Mouse (Mus musculus) brain, embryonic 14.5 days (tissue): Measurements from ENCODE around the gene Slc4a5. TPM values are rescaled to one million over a fixed set of nuclear protein-coding genes. Genes with fewer than 3 reads are reported as not detected.
"Not testable (repeated sequence)": the region's sequence is repeated elsewhere in the genome, so short reads cannot be mapped to it uniquely, and the experiment has no call there.

ENCODE experiments used
- DNase-seq: peaks from one replicate; pipeline ENCODE4 v3.0.0-alpha.2; 2011; ENCODE audit warnings: low read depth
- CTCF ChIP-seq: fragments of 200-500 bp; IDR thresholded peaks from 2 replicates; pipeline ENCODE4 v1.5.1; 2012; ENCODE audit warnings: inconsistent platforms, mild to moderate bottlenecking, moderate library complexity, borderline replicate concordance; ENCODE audit not compliant: insufficient read depth, insufficient read length; ENCODE audit errors: extremely low read depth
- POLR2A ChIP-seq: fragments of 200-500 bp; IDR thresholded peaks from 2 replicates; pipeline ENCODE4 v1.6.1; 2012; ENCODE audit warnings: mild to moderate bottlenecking, inconsistent platforms, borderline replicate concordance; ENCODE audit not compliant: poor library complexity, insufficient read depth, insufficient read length, severe bottlenecking; ENCODE audit errors: extremely low read depth
- polyA plus RNA-seq: library from polyadenylated mRNA; depleted of rRNA; stranded (reverse); fragments of >200 nt; gene quantifications from 2 replicates; pipeline ENCODE4 v1.2.3, GENCODE M21; 2012; rRNA removed

The Slc4a5 gene
- polyA plus RNA-seq, 1 experiment, result 7.0 TPM

GRCm38 (mm10) chr6:83341387-83341786, 121.8 kb downstream of the Slc4a5 start:
- no peak for TF ChIP-seq POLR2A
- TF ChIP-seq CTCF, result no peak
- no peak for DNase-seq

- TF ChIP-seq CTCF (no peak), POLR2A (no peak)
- DNase-seq, result no peak
Observed at GRCm38 (mm10) chr6:83342957-83343356, 123.3 kb downstream of the Slc4a5 start.

DNA sequence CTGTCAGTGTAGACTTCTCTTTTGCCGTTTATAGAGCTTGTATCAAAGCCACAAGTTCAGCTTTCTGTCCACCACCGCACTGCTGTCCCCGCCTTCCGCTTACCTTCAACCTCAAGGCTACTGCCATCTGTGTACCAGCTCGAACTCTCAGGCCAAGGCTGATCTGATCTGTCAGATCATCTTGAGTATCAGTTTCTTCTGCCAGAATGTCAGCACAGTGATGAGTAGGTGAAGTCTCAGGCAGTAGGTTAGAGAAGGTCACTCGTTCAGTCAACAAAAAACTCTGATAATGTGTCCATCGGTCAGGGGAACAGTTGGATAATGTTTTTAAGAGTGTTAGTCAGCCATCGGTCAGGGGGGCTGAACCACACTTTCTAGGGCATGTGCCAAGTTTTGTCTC, 125.7 kb downstream of the Slc4a5 start:
- not testable (repeated sequence) for DNase-seq

GRCm38 (mm10) chr6:83347916-83348315, 128.3 kb downstream of the Slc4a5 start:
- no peak for DNase-seq
- TF ChIP-seq POLR2A (no peak), CTCF (no peak)

- no peak for DNase-seq
- TF ChIP-seq CTCF, result no peak
- no peak for TF ChIP-seq POLR2A
Observed at GRCm38 (mm10) chr6:83348873-83349272, 129.2 kb downstream of the Slc4a5 start, which contains the start of gene Bola3. TSS of gene Bola3 (plus strand) at chr6:83349147.

DNA sequence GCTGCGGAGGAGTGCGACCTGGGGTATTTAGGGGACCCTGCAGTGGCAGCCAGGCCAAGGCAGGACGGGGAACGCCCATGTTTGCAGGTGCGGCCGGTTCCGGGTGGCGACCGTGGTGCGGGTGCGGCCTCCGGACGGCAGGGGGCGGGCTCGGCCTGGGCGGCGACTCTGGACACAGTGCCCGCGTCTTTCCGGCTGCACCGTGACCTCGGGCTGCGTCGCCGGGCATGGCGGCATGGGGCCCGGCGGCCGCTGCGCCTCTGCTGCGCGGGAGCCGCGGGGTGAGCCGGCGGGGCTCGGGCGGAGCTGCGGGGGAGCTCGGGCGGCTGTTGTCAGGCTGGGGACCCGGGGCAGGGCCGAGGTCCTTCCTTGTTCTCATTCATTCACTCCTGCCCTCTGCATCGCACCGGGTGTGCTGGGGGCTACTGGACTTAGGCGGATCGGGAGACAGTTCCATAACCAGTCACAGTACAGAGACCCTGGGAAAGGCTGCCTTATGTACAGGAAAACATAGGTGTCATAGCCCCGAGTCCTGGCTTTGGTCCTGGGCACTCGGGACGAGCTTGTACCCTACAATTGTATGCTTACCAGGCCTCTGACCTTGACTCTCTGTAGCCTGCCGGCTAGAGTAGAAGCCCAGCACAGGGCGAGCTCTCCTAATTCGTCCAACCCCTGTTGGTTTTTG, 129.8 kb downstream of the Slc4a5 start:
- DNase-seq, result peak; percentile 82
- TF ChIP-seq POLR2A, result peak; percentile 96
- peak; percentile 82 for TF ChIP-seq CTCF

GRCm38 (mm10) chr6:83350172-83350571, 130.5 kb downstream of the Slc4a5 start:
- DNase-seq, result no peak
- TF ChIP-seq CTCF (no peak), POLR2A (no peak)

DNA sequence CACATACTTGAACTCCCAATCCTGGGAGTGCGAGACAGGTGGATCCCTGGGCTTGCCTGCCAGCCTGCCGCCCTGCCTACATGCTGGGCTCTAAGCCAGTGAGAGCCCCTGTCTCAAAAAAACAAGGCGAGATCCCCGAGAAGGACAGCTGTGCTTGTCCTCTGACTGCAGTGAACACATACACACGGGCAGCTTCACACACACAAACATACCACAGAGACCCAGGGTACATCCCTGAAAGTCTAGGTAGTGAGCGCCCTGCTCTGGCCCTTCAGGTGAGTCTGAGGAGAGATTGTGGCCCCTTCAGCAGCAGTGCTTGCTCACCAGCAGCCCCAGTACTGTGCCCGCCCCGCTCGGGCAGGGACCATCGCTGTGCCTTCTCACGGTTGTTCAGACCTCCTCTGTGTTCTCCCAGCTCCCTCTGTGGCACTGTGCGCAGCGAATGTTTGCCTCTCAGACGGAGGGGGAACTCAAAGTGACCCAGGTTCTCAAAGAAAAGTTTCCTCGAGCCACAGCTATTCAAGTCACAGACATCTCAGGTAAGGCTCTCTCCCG, 131.3 kb downstream of the Slc4a5 start:
- no peak for DNase-seq

DNA sequence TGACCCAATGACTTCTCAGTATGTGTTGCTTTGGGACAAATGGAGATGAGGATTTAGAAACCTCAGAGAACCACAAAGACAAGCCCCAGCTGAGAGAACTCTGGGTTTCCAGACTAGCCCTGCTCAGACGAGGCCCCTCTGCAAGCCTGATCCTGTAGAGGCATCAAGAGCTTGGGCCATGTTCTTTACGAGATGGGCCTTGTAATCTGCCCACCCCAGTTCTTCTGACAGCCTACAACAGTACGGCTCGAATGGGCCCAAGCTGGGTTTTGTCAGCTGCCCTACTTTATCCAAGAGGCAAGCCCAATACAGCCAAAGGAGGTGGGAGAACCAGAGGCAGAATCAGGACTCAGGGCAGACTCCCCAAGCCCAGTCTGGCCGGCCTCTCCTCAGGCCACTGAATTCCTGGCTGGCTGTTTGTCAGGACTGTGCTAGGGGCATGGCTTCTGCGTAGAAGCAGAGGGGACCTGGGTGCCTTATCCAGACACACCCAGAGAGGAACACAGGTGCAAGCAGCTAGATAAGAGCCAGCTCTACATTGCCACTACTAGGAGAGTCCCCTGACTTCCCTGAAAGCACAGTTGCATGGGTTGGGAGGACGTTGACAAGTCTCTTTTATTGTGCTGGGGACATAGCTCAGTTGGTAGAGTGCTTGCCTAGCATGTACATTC, 132.0 kb downstream of the Slc4a5 start:
- TF ChIP-seq CTCF (no peak), POLR2A (no peak)
- DNase-seq, result no peak

More for the DNA sequence above, 131.3 kb downstream of the Slc4a5 start:
- TF ChIP-seq CTCF (no peak), POLR2A (no peak)

DNA sequence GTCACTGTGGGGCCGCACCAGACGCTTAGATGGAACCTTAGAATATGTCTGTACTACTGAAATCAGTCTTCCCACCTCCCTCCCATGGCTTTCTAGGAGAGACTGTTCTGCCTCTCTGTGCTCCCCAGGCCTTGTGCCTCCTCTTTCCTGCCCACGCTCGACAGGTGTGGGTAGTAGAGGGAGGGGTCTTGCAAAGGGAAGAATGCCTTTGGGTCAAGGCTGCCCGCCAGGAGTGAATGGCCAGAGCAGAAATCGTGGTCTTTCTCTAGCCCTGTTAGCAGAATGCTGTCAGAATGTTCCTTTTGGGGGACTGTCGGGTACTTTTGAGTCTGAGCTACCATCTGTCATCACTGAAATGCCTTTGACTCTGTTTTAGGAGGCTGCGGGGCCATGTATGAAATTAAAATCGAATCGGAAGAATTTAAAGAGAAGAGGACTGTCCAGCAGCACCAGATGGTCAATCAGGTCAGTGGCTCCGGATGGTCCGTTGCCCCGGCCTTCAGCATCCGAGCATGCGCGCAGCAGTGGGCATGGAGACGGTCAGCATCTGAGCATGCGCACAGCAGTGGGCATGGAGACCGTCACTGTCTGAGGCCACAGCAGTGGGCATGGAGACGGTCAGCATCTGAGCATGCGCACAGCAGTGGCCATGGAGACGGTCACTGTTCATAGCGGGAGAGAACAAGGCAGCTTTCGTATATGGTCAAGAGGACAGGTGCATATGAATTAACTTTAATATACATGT, 133.2 kb downstream of the Slc4a5 start:
- TF ChIP-seq CTCF (no peak), POLR2A (no peak)
- DNase-seq, result no peak

Other genes starting within 250 kb of the Slc4a5 start
- gene Dok1, start 186.4 kb upstream of the Slc4a5 start, polyA plus RNA-seq, result 2.7 and 2.9 TPM in 2 replicates
- gene Loxl3, start 185.7 kb upstream of the Slc4a5 start, polyA plus RNA-seq, result 6.7 and 7.3 TPM in 2 replicates
- gene Aup1, start 165.3 kb upstream of the Slc4a5 start, polyA plus RNA-seq, result 222 and 386 TPM in 2 replicates
- gene Htra2, start 164.6 kb upstream of the Slc4a5 start, polyA plus RNA-seq, result 63.4 and 99.1 TPM in 2 replicates
- 1.0 and 1.8 TPM in 2 replicates for gene Dqx1, start 162.0 kb upstream of the Slc4a5 start, polyA plus RNA-seq
- 0.31 TPM in 1 of 2 replicates, not detected in the other for gene Tlx2, start 149.5 kb upstream of the Slc4a5 start, polyA plus RNA-seq
- 39.8 and 66.1 TPM in 2 replicates for gene Pcgf1, start 142.0 kb upstream of the Slc4a5 start, polyA plus RNA-seq
- gene Lbx2, start 133.5 kb upstream of the Slc4a5 start, polyA plus RNA-seq, result 0.29 and 0.78 TPM in 2 replicates
- gene Ccdc142, start 118.2 kb upstream of the Slc4a5 start, polyA plus RNA-seq, result 10.4 and 12.8 TPM in 2 replicates
- gene Gm42688, start 118.2 kb upstream of the Slc4a5 start, polyA plus RNA-seq, result 10.3 and 11.6 TPM in 2 replicates
- gene Mrpl53, start 110.8 kb upstream of the Slc4a5 start, polyA plus RNA-seq, result 99.0 and 142 TPM in 2 replicates
- 45.3 and 63.1 TPM in 2 replicates for gene Mogs, start 104.3 kb upstream of the Slc4a5 start, polyA plus RNA-seq
- gene Wbp1, start 98.3 kb upstream of the Slc4a5 start, polyA plus RNA-seq, result 298 and 440 TPM in 2 replicates
- gene Ino80b, start 94.4 kb upstream of the Slc4a5 start, polyA plus RNA-seq, result 43.4 and 47.9 TPM in 2 replicates
- 28.9 and 30.7 TPM in 2 replicates for gene Rtkn, start 84.4 kb upstream of the Slc4a5 start, polyA plus RNA-seq
- gene Wdr54, start 63.4 kb upstream of the Slc4a5 start, polyA plus RNA-seq, result 21.2 and 31.4 TPM in 2 replicates
- 2.9 and 4.1 TPM in 2 replicates for gene 1700003E16Rik, start 63.4 kb upstream of the Slc4a5 start, polyA plus RNA-seq
- 217 and 252 TPM in 2 replicates for gene Dctn1, start 53.9 kb upstream of the Slc4a5 start, polyA plus RNA-seq
- 18.8 and 19.6 TPM in 2 replicates for gene Mthfd2, start 106.1 kb downstream of the Slc4a5 start, polyA plus RNA-seq
- 27.0 and 27.1 TPM in 2 replicates for gene Mob1a, start 106.2 kb downstream of the Slc4a5 start, polyA plus RNA-seq
- gene Bola3, start 129.3 kb downstream of the Slc4a5 start, polyA plus RNA-seq, result 18.9 and 28.5 TPM in 2 replicates
- gene Tet3, start 239.3 kb downstream of the Slc4a5 start, polyA plus RNA-seq, result 21.3 and 36.2 TPM in 2 replicates